Mouse (Mus musculus) hindbrain, embryonic 15.5 days (tissue): ENCODE data around the gene Lrrfip1. TPM values are rescaled to one million over a fixed set of nuclear protein-coding genes. Genes with fewer than 3 reads are reported as not detected.

Experiments
- ATAC-seq: fragments of 200-750 bp; cut with Nextera tagmentation; 2 replicates; pipeline ENCODE4 v1.8.0; 2017; ENCODE audit warnings: low read depth, moderate number of reproducible peaks, moderate TSS enrichment; ENCODE audit not compliant: low FRiP score
- H3K27ac ChIP-seq: fragments of 300-500 bp; sonication (generic); replicated peaks from 2 replicates; pipeline ENCODE4 v1.5.1; 2015; ENCODE audit warnings: mild to moderate bottlenecking, inconsistent platforms
- H3K27me3 ChIP-seq: fragments of 300-500 bp; sonication (generic); 2 replicates; pipeline ENCODE4 v1.6.1; 2015; ENCODE audit warnings: control low read depth, inconsistent platforms
- H3K36me3 ChIP-seq: fragments of 300-500 bp; sonication (generic); 2 replicates; pipeline ENCODE4 v1.6.1; 2015; ENCODE audit warnings: control low read depth, inconsistent platforms
- H3K4me1 ChIP-seq: fragments of 300-500 bp; sonication (generic); replicated peaks from 2 replicates; pipeline ENCODE4 v1.6.1; 2015; ENCODE audit warnings: control low read depth, inconsistent platforms
- H3K4me2 ChIP-seq: fragments of 300-500 bp; sonication (generic); 2 replicates; pipeline ENCODE4 v1.6.1; 2015; ENCODE audit warnings: moderate library complexity, mild to moderate bottlenecking, inconsistent platforms
- H3K4me3 ChIP-seq: fragments of 300-500 bp; sonication (generic); 2 replicates; pipeline ENCODE4 v1.5.1; 2015; ENCODE audit warnings: mild to moderate bottlenecking, inconsistent platforms
- H3K9ac ChIP-seq: fragments of 300-500 bp; sonication (generic); 2 replicates; pipeline ENCODE4 v1.6.1; 2015; ENCODE audit warnings: inconsistent platforms
- H3K9me3 ChIP-seq: fragments of 300-500 bp; sonication (generic); 2 replicates; pipeline ENCODE4 v1.6.1; 2016; ENCODE audit warnings: control low read depth, inconsistent platforms
- WGBS: fragments of 180-500 bp; shearing (Covaris S2); methylation state at CpG from one replicate; pipeline ENCODE4 v1.1.7; 2015; 5-methylcytosine and 5-hydroxymethylcytosine counted together
- polyA plus RNA-seq: library from polyadenylated mRNA; unstranded; fragments of >200 nt; fragmentation: Nextera tagmentation; extraction: Ambion mirVana; gene quantifications from 2 replicates; pipeline ENCODE4 v1.2.1, GENCODE M21; 2015

The Lrrfip1 gene
- polyA plus RNA-seq, 1 experiment from 2014 or later = 41.5 TPM

DNA sequence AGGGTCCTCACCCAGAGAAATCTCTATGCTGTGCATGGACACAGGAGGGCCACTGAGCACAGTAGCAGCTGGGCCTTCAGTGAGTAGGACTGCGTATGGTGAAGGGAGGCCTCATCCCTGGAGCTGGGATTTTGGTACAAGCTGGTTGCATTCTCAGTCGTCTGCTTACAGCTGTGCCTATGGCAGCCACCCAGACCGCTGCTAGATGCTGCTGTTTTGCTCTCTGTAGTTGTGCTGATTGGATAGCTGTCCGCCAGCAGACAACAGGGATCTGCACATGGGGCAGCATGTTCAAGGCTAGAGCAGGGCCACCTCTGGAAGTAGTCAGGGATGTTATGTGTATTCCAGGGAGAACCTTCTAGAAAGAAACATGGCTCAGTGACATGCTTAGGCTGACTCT lies 33.0 kb downstream of the Lrrfip1 start:
- WGBS = 76% methylated on average over 4 of the region's 4 CpGs
- no peak for ATAC-seq
- H3K4me2 ChIP-seq = no peak overlapping the region

DNA sequence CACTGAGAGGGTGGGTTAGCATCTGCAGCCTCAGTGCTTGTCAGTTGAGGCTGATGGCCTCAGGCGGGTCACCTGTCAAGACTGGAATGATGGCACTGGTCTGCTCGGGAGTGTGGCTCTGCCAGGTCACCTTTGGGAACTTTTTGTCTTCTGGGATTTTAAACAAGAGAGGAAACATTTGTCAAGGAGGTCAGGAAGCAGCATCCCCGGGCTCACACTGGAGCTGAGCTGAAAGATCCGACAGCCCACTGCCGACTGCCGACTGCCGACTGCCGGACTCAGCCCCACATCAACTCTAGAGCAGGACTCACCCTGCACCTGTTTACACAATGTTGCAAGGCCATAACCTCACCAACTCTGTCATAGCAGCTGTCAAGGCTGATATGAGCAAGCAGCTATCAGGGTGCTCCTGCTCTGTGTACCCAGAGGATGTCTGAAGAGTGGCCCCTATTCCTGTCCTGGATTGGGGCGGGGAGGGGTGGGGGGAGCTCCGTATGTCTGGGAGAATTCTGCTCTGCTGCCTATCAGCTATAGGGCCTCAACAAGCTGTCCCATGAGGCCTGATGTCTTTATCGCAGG lies 33.9 kb downstream of the Lrrfip1 start:
- no peaks in the 10 kb centered on the region for H3K27me3 ChIP-seq
- no peak overlapping the region for H3K9ac ChIP-seq
- no peak overlapping the region for H3K4me3 ChIP-seq
- no peaks in the 10 kb centered on the region for H3K36me3 ChIP-seq
- H3K27ac ChIP-seq = no peak overlapping the region
- 70% methylated on average over 11 of the region's 11 CpGs for WGBS
- H3K4me1 ChIP-seq = no peaks in the 10 kb centered on the region
- no peak overlapping the region for H3K4me2 ChIP-seq
- ATAC-seq = no peak
- H3K9me3 ChIP-seq = no peaks in the 10 kb centered on the region

More for the DNA sequence above, 33.0 kb downstream of the Lrrfip1 start:
- H3K4me1 ChIP-seq = no peaks in the 10 kb centered on the region
- no peaks in the 10 kb centered on the region for H3K36me3 ChIP-seq
- no peak overlapping the region for H3K27ac ChIP-seq
- no peak overlapping the region for H3K9ac ChIP-seq
- no peaks in the 10 kb centered on the region for H3K9me3 ChIP-seq
- no peak overlapping the region for H3K4me3 ChIP-seq
- H3K27me3 ChIP-seq = no peaks in the 10 kb centered on the region

DNA sequence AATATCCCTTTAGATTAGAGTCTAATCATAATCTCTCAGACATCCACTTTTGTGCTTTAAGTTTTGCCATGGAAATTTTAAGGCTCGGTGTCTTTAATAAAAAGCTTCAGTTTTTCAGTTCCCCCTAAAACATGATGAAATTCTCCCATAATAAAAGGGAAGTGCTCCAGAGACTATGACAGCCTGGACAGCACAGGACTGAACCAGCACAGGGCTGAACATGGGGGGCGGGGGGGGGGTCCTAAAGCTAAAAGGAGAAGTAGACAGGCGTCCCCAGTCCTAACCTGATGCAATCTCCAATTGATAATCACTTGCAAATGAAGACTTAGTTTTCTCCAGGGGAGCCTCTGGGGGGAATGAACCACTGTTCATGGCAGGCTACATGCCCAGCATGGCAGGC lies 36.0 kb downstream of the Lrrfip1 start:
- H3K4me2 ChIP-seq = no peak overlapping the region
- H3K4me3 ChIP-seq = no peak overlapping the region
- H3K27me3 ChIP-seq = no peaks in the 10 kb centered on the region
- no peak overlapping the region for H3K27ac ChIP-seq
- no peak overlapping the region for H3K9ac ChIP-seq
- WGBS = 85% methylated on average over 3 of the region's 3 CpGs
- H3K9me3 ChIP-seq = no peaks in the 10 kb centered on the region
- peaks cover 10% of the 10 kb centered on the region; the same call in 1 of the 2 replicates for H3K4me1 ChIP-seq
- H3K36me3 ChIP-seq = no peaks in the 10 kb centered on the region
- ATAC-seq = no peak

DNA sequence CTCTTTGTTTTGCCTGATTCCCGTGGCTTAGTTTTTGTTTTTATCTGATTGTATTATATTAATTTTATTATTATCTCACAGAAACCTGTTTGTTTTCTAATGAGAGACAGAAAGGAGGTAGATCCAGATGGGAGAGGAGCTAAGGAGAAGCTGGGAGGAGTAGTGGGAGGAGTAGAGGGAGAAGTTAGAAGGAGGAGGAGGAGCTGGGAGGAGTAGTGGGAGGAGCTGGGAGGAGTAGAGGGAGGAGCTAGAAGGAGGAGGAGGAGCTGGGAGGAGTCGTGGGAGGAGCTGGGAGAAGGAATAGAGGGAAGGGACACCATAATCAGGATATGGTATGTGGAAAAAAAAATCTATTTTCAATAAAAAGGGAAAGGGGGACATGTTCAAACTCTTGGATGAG lies 36.7 kb downstream of the Lrrfip1 start:
- Histone ChIP-seq H3K4me1 (peaks cover 12% of the 10 kb centered on the region; the same call in 1 of the 2 replicates), H3K9me3 (no peaks in the 10 kb centered on the region), H3K9ac (no peak overlapping the region), H3K27ac (no peak overlapping the region), H3K27me3 (no peaks in the 10 kb centered on the region), H3K4me2 (no peak overlapping the region), H3K36me3 (no peaks in the 10 kb centered on the region), H3K4me3 (no peak overlapping the region)
- no peak for ATAC-seq
- 82% methylated on average over 2 of the region's 2 CpGs for WGBS

DNA sequence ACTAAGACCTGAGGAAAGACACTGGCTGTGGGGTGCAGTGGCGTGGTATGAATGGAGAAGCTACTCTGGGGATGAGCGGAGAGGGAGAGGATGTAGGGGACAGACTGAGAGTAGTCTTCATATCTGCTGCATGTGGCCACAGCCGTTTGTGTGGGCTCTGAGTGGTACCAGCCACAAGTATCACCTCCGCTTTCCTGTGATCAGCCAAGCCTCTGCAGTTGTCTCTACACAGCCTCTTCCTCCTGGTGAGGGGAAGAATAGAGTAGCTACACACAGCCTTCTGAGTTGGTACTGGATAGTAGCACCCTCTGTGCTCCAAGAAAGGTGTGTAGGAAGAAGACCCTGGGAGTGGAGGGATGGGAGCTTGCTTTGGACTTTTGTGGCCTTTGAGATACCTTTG lies 38.7 kb downstream of the Lrrfip1 start:
- WGBS = 92% methylated on average over 4 of the region's 4 CpGs

DNA sequence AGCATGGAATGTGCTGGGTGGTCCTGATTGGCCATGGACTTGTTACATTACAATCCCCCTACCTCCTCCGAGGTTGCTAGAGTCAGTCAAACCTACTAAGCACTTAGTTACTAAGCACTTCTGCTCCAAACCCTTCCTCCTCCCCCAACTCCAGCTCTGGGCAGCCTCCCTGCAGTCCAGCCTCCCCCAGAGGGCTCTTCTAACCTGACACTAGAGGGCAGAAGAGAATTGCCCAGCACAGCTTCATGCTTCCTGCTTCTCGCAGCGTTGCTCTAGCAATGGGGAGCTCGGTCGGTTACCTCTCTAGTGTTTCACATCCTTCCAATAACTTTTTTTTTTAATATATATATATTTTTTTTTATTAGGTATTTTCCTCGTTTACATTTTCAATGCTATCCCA lies 39.5 kb downstream of the Lrrfip1 start:
- peaks cover 21% of the 10 kb centered on the region for H3K4me1 ChIP-seq
- H3K4me3 ChIP-seq = no peak overlapping the region
- H3K4me2 ChIP-seq = no peak overlapping the region
- no peaks in the 10 kb centered on the region for H3K36me3 ChIP-seq
- no peak overlapping the region for H3K27ac ChIP-seq
- H3K9me3 ChIP-seq = no peaks in the 10 kb centered on the region
- ATAC-seq = no peak
- no peak overlapping the region for H3K9ac ChIP-seq
- H3K27me3 ChIP-seq = no peaks in the 10 kb centered on the region
- WGBS = 86% methylated on average over 6 of the region's 6 CpGs

More for the DNA sequence above, 38.7 kb downstream of the Lrrfip1 start:
- no peaks in the 10 kb centered on the region for H3K36me3 ChIP-seq
- ATAC-seq = no peak
- H3K4me3 ChIP-seq = no peak overlapping the region
- no peaks in the 10 kb centered on the region for H3K27me3 ChIP-seq
- H3K4me2 ChIP-seq = no peak overlapping the region
- H3K9ac ChIP-seq = no peak overlapping the region
- no peaks in the 10 kb centered on the region for H3K9me3 ChIP-seq
- H3K27ac ChIP-seq = no peak overlapping the region
- peaks cover 15% of the 10 kb centered on the region; the same call in 1 of the 2 replicates for H3K4me1 ChIP-seq

DNA sequence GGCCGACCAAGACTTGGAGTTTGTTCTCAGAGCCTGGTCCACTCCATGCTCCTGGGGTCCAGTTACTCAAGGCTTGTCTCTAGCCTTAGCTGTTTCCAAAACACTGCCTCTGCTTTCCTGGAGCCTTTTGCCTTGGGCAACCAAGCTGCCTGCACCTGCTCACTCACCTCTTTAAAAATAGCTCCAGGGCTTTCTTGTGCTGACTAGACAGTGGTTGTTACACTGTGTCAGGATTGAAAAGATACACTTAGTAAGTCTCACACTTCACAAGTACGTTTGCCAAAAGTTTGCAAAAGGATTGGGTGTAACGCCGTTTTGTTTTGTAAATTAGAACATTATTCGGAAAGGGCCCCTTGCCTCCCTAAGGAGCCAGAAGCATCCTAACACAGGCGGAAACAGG lies 40.0 kb downstream of the Lrrfip1 start:
- Histone ChIP-seq H3K27me3 (no peaks in the 10 kb centered on the region), H3K9me3 (no peaks in the 10 kb centered on the region), H3K4me3 (no peak overlapping the region), H3K4me2 (no peak overlapping the region), H3K4me1 (peaks cover 25% of the 10 kb centered on the region), H3K27ac (no peak overlapping the region), H3K36me3 (no peaks in the 10 kb centered on the region), H3K9ac (no peak overlapping the region)
- WGBS = 32% methylated on average over 6 of the region's 6 CpGs
- ATAC-seq = no peak

DNA sequence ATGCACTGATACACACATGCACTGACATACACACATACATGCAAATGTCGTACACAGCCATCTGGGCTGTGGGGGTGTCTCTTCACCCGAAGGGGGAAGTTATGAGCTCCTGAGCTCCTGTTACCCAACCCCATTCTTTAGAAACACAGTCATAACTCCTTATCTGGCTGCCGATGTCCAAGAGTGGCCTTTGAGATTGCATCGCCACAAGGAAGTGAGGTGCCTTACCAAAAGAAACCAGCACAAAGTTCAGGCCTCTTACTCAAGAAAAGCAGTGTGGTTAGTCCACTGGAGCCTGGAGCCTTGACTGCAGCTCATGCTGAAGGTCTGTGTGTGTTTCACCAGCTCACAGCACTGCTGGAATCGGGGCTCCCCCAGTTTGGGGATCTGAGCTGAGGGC lies 43.1 kb downstream of the Lrrfip1 start:
- 93% methylated on average over 5 of the region's 5 CpGs for WGBS
- no peak for ATAC-seq

DNA sequence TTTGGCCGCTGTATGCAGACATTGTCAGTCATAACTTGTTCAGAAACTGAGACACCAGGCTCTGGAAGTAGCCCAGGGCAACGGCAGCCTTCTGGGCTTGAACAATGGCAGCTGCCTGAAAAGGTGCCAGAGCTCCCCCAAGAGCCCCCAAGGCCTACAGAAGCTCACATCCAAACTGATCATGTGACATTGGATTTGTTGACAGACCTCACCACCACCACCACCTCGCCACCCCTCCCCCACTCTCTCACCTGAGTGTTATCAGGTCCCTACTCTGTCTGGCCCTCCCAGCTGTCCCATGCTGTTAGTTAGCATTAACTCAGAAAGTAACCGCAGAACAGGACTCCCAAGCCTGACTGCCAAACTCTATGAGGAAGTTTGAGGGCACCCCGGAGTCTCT lies 44.7 kb downstream of the Lrrfip1 start:
- 62% methylated on average over 5 of the region's 5 CpGs for WGBS
- no peak for ATAC-seq

More for the DNA sequence above, 43.1 kb downstream of the Lrrfip1 start:
- H3K9ac ChIP-seq = no peak overlapping the region
- no peaks in the 10 kb centered on the region for H3K36me3 ChIP-seq
- H3K4me1 ChIP-seq = peaks cover 28% of the 10 kb centered on the region
- no peaks in the 10 kb centered on the region for H3K9me3 ChIP-seq
- no peak overlapping the region for H3K4me2 ChIP-seq
- H3K27me3 ChIP-seq = no peaks in the 10 kb centered on the region
- H3K4me3 ChIP-seq = no peak overlapping the region
- H3K27ac ChIP-seq = no peak overlapping the region

DNA sequence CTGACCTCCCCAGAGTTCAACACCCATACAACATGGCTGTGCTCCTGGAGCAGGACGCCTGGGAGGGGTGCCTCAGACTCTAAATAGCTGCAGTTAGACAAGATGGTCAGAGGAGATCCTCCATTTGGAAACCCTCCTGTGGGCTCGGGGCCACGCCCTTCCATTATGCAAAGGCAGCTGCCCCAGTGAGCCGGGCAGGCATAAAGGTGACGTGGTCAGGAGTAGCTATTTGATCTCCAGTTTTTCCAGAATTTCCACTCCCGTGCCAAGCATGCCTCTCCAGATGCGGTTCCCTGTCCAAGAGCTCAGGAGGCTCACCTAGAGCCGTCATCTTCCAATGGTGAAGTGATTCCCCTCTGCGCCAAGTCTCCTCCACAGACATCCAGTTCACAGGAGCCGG lies 45.6 kb downstream of the Lrrfip1 start:
- Histone ChIP-seq H3K9me3 (no peaks in the 10 kb centered on the region), H3K4me2 (no peak overlapping the region), H3K4me3 (no peak overlapping the region), H3K9ac (no peak overlapping the region), H3K36me3 (no peaks in the 10 kb centered on the region), H3K27me3 (no peaks in the 10 kb centered on the region), H3K4me1 (peaks cover 21% of the 10 kb centered on the region), H3K27ac (no peak overlapping the region)
- ATAC-seq = no peak
- 90% methylated on average over 10 of the region's 10 CpGs for WGBS

More for the DNA sequence above, 44.7 kb downstream of the Lrrfip1 start:
- H3K4me3 ChIP-seq = no peak overlapping the region
- H3K4me2 ChIP-seq = no peak overlapping the region
- H3K27me3 ChIP-seq = no peaks in the 10 kb centered on the region
- no peaks in the 10 kb centered on the region for H3K36me3 ChIP-seq
- H3K9me3 ChIP-seq = no peaks in the 10 kb centered on the region
- H3K27ac ChIP-seq = 0 out of 2 replicates have a peak overlapping the region, but pooled peaks have one; percentile 1
- H3K4me1 ChIP-seq = peaks cover 28% of the 10 kb centered on the region
- no peak overlapping the region for H3K9ac ChIP-seq

DNA sequence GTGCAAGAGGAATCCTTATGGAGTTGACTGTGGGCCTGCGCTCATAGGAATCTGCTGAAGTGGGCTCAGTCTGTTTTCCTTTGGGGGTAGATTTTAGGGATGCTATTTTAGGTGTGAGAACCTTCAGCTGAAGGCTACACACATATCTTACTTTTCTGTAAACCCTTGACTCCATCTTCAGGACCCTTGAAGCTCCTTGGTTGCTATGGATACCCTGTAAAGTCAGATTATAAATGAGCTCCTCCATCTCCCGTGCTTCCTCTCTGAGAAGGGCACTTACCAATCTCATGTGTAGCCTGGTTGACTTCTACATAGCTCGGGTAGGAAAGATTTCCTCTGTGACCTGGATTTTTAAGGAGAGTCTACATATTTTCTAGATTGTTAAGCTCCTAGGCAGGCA lies 46.1 kb downstream of the Lrrfip1 start:
- Histone ChIP-seq H3K27ac (no peak overlapping the region), H3K4me1 (peaks cover 17% of the 10 kb centered on the region), H3K4me2 (no peak overlapping the region), H3K9me3 (no peaks in the 10 kb centered on the region), H3K27me3 (no peaks in the 10 kb centered on the region), H3K36me3 (no peaks in the 10 kb centered on the region), H3K9ac (no peak overlapping the region), H3K4me3 (no peak overlapping the region)
- 63% methylated on average over 3 of the region's 3 CpGs for WGBS
- ATAC-seq = no peak

DNA sequence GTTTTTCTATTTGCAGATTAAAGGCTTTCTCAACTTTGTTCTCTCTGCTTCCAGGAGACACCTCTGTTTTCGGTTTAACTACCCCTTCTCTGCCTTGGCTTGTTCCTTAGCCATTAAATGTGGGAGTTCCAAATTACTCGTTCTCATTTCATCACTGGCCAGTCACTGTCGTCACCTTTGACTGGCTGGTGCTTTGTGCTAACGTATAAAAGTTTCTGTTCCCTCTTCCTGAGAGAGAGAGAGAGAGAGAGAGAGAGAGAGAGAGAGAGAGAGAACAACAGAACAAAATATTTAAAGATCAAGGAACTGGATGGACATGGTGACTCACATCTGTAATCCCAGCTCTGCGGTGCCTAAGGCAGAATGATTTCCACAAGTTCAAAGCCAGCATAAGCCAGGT lies 47.7 kb downstream of the Lrrfip1 start:
- Histone ChIP-seq H3K27me3 (no peaks in the 10 kb centered on the region), H3K4me2 (no peak overlapping the region), H3K4me3 (no peak overlapping the region), H3K36me3 (no peaks in the 10 kb centered on the region), H3K9me3 (no peaks in the 10 kb centered on the region), H3K9ac (no peak overlapping the region), H3K4me1 (peaks cover 15% of the 10 kb centered on the region), H3K27ac (no peak overlapping the region)
- no peak for ATAC-seq
- 77% methylated on average over 5 of the region's 5 CpGs for WGBS

DNA sequence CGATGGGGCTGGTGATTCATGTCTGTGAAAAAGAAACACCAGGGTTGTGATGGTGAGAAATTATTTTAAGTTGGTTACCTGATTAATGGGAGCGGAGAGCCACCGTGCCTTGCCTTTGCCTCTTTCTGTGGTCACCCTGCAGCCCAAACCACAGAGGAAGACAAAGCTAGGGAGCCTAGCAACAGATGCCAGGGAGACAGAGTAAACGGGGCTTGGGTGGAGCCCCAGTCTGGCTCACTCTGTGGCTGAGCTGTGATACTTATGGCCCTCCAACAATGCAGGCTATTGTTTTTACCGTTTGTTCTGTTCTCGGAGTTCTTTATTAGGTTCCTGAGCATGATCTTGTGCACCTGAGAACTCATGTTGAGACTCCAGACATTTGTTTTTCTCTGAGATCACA lies 50.8 kb downstream of the Lrrfip1 start:
- Histone ChIP-seq H3K4me3 (no peak overlapping the region), H3K4me2 (no peak overlapping the region), H3K27ac (no peak overlapping the region), H3K4me1 (peaks cover 19% of the 10 kb centered on the region), H3K36me3 (no peaks in the 10 kb centered on the region), H3K27me3 (peaks cover 6% of the 10 kb centered on the region; the same call in 1 of the 2 replicates), H3K9me3 (no peaks in the 10 kb centered on the region), H3K9ac (no peak overlapping the region)
- WGBS = 54% methylated on average over 6 of the region's 6 CpGs
- no peak for ATAC-seq
